Mouse (Mus musculus) C2C12 (cell line): ENCODE results near the gene Sdccag8.

ENCODE experiments used
- CEBPB ChIP-seq: IDR thresholded peaks from one replicate; pipeline ENCODE4 v1.6.1; 2011; ENCODE audit warnings: low read depth, mild to moderate bottlenecking, control low read depth, moderate library complexity
- CTCF ChIP-seq: IDR thresholded peaks from one replicate; pipeline ENCODE4 v1.5.1; 2011; ENCODE audit not compliant: control insufficient read depth, insufficient read depth, insufficient read length
- MAX ChIP-seq: IDR thresholded peaks from one replicate; pipeline ENCODE4 v1.6.1; 2011; ENCODE audit warnings: mild to moderate bottlenecking, control low read depth
- MYOG ChIP-seq: IDR thresholded peaks from one replicate; pipeline ENCODE4 v1.6.1; 2011; ENCODE audit not compliant: control insufficient read depth, insufficient read length; ENCODE audit errors: extremely low read depth
- USF1 ChIP-seq: IDR thresholded peaks from one replicate; pipeline ENCODE4 v1.6.1; 2011; ENCODE audit warnings: low read depth, mild to moderate bottlenecking, control low read depth, moderate library complexity

DNA sequence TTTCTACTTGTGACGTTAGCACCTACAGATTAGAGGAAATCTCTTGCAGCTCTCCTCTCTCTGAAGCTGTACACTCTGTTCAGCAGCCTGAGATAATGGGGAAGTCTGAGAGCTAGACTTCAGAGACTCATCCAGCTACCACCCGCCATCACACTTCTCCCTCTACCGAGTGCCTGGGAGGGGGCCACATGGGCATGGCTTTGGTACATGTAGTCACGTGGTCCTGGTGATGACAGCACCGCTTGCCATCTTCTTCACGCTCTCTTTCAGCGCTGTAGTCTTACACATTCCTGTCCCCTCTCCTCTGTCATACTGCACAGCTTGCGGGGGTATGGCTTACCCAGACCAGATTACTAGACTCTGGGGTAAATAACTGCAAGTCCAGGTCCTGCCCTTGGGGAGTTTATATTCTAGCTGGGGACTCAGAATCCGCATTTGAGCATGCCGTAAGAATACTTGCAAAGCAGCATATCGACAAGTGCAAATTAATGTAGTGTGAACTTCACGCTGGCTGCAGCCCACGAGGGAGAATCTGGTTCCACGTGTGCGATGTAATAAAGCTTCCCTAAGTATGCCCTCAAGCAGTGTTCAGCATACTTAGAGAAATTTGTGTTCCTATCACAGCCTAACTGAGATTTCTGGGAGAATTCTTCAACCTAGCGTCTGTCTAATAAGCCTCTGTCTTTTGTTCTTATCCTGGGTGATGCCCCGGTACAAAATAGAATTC lies 70.9 kb downstream of the Sdccag8 start:
- TF ChIP-seq CTCF (no peak), MAX (no peak), CEBPB (no peak), USF1 (no peak), MYOG (no peak)
